Mouse (Mus musculus): Measurements from ENCODE around the gene Akr1b8. TPM values are rescaled to one million over a fixed set of nuclear protein-coding genes. Genes with fewer than 3 reads are reported as not detected.
"Not testable (repeated sequence)": the region's sequence is repeated elsewhere in the genome, so short reads cannot be mapped to it uniquely, and the experiment has no call there.

Gene Akr1b8
- polyA plus RNA-seq, 1 experiment = 95.1 TPM

DNA sequence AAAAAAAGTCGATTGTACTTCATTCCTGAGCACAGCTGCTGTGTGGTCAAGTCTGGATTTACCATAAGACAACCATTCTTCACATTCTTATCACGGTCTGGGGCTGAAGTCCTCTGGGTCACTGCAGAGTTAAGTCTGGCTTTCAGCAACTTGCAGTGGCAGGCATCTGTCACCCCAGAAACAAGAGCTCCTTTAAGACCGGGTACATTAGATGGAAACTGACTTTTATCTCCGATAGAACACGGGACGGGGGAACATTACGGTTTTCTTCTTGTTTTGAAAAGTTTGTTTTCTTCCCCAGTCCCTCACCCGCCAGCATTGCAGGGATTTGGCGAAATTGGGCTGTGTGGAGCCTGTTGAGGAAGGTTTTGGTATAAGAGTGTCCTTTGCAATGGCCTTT, 1.9 kb downstream of the Akr1b8 start:
- Histone ChIP-seq H3K79me3 (ENCODE audit: low read depth) (no peaks in the 10 kb centered on the region), H3K36me3 (ENCODE audit: control insufficient read depth, insufficient read depth) (peaks cover 36% of the 10 kb centered on the region), H3K79me2 (ENCODE audit: control insufficient read depth, insufficient read depth) (peaks cover 22% of the 10 kb centered on the region), H3K4me3 (ENCODE audit: insufficient read depth, poor library complexity, severe bottlenecking) (no peak overlapping the region), H3ac (ENCODE audit: control insufficient read depth, insufficient read length, low read depth) (no peak overlapping the region), H3K27me3 (ENCODE audit: control insufficient read depth, insufficient read depth, insufficient read length) (no peaks in the 10 kb centered on the region)
- no peak for TF ChIP-seq MYOG (IDR thresholded peaks at IDR 0.05; ENCODE audit: control insufficient read depth, extremely low read depth, insufficient read length)
- no peak for TF ChIP-seq MAX (IDR thresholded peaks at IDR 0.05)

DNA sequence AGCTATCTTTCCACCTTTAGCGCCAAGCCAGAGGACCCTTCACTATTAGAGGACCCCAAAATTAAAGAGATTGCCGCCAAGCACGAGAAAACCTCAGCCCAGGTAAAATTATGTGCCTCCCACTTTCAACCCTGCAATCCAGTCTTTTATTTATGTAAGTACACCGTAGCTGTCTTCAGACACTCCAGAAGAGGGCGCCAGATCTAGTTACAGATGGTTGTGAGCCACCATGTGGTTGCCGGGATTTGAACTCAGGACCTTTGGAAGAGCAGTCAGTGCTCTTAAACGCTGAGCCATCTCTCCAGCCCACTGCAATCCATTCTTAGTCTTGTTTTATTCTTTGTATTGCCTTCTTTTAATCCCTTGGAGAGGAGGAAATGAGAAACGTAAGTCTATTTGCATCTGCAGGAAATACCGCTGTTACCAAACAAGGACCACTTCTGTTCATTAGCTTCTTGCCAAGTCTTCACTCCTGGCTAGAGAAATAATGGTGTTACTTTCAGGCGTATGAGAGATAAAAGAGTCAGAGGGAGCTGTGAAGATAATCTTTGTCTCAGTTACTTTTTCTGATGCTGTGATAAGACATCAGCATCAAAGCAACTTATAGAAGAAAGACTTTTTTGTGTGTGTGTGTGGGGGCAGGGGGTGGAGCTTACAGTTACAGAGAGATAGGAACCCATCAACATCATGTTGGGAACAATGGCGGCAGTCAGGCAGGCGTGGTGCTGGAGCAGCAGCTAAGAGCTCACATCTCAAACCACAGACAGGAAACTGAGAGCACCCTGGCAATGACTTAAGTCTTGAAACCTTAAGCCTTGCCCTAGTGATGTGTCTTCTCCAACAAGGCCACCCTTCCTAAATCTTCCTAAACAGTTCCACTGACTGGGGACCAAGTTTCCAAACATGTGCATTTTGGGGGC, 10.6 kb downstream of the Akr1b8 start:
- TF ChIP-seq MYOD1 (IDR thresholded peaks at IDR 0.05; ENCODE audit: control insufficient read depth, insufficient read length, low read depth) (no peak), CEBPB (IDR thresholded peaks at IDR 0.05; ENCODE audit: low read depth) (no peak), MAX (IDR thresholded peaks at IDR 0.05) (no peak), MYOG (IDR thresholded peaks at IDR 0.05; ENCODE audit: control insufficient read depth, extremely low read depth, insufficient read length) (no peak), CTCF (IDR thresholded peaks at IDR 0.05; ENCODE audit: control insufficient read depth, insufficient read depth, insufficient read length) (no peak), FOSL1 (IDR thresholded peaks at IDR 0.05; ENCODE audit: insufficient read depth, low read length, poor library complexity, severe bottlenecking) (no peak), USF1 (IDR thresholded peaks at IDR 0.05; ENCODE audit: low read depth) (no peak)
- H3ac ChIP-seq (ENCODE audit: control insufficient read depth, insufficient read length, low read depth) = no peak overlapping the region
- H3K4me3 ChIP-seq (ENCODE audit: insufficient read depth, poor library complexity, severe bottlenecking) = no peak overlapping the region
- H3K79me2 ChIP-seq (ENCODE audit: control insufficient read depth, insufficient read depth) = no peaks in the 10 kb centered on the region
- H3K79me3 ChIP-seq (ENCODE audit: low read depth) = no peaks in the 10 kb centered on the region
- no peaks in the 10 kb centered on the region for H3K27me3 ChIP-seq (ENCODE audit: control insufficient read depth, insufficient read depth, insufficient read length)
- H3K36me3 ChIP-seq (ENCODE audit: control insufficient read depth, insufficient read depth) = peaks cover 41% of the 10 kb centered on the region

DNA sequence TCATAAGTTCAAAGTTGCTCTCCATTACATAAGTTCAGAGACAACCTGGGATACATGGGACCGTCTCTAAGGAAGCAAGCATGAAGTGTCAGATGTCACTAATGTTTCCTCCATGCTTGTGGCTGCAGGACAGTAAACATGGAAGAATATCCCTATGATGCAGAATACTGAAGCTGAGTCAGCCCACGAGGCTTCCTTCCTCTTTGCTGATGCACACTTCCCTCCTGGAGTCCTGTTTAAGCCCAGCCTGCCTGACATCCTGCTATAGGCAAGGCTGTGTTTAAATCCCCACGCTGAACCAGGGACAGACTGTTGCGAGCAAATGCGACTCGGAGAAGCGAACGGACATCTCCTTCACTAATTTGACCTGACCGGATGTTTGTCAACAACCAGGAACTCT, 14.1 kb downstream of the Akr1b8 start:
- Histone ChIP-seq H3K27me3 (ENCODE audit: control insufficient read depth, insufficient read depth, insufficient read length) (no peaks in the 10 kb centered on the region), H3K4me3 (ENCODE audit: insufficient read depth, poor library complexity, severe bottlenecking) (no peak overlapping the region), H3K79me3 (ENCODE audit: low read depth) (no peaks in the 10 kb centered on the region), H3ac (ENCODE audit: control insufficient read depth, insufficient read length, low read depth) (no peak overlapping the region), H3K36me3 (ENCODE audit: control insufficient read depth, insufficient read depth) (peaks cover 23% of the 10 kb centered on the region), H3K79me2 (ENCODE audit: control insufficient read depth, insufficient read depth) (no peaks in the 10 kb centered on the region)
- TF ChIP-seq FOSL1 (IDR thresholded peaks at IDR 0.05; ENCODE audit: insufficient read depth, low read length, poor library complexity, severe bottlenecking) (no peak), CTCF (IDR thresholded peaks at IDR 0.05; ENCODE audit: control insufficient read depth, insufficient read depth, insufficient read length) (no peak), MYOG (IDR thresholded peaks at IDR 0.05; ENCODE audit: control insufficient read depth, extremely low read depth, insufficient read length) (no peak)

DNA sequence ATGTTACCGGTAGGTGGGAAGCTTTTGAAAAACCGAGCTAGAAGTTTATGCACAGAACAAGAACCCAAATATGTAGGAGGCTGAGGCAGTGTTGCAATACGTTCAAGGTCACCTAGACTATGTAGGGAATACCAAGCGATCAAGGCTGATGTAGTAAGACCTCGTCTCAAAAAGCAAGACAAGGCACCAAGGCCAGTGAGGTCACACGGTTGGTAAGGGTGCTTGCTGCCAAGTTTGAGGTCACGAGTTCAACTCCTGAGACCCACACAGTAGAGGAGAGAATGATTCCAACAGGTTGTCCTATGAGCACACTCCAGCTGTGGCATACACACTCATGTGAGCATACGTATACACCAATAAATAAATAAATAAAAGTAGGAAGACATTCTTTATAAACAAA, 16.2 kb downstream of the Akr1b8 start:
- Histone ChIP-seq H3K27me3 (ENCODE audit: control insufficient read depth, insufficient read depth, insufficient read length) (no peaks in the 10 kb centered on the region), H3K79me2 (ENCODE audit: control insufficient read depth, insufficient read depth) (no peaks in the 10 kb centered on the region), H3K79me3 (ENCODE audit: low read depth) (no peaks in the 10 kb centered on the region), H3K4me3 (ENCODE audit: insufficient read depth, poor library complexity, severe bottlenecking) (no peak overlapping the region), H3ac (ENCODE audit: control insufficient read depth, insufficient read length, low read depth) (no peak overlapping the region), H3K36me3 (ENCODE audit: control insufficient read depth, insufficient read depth) (peaks cover 15% of the 10 kb centered on the region)
- TF ChIP-seq CTCF (IDR thresholded peaks at IDR 0.05; ENCODE audit: control insufficient read depth, insufficient read depth, insufficient read length) (no peak), MAX (IDR thresholded peaks at IDR 0.05) (no peak), MYOD1 (IDR thresholded peaks at IDR 0.05; ENCODE audit: control insufficient read depth, insufficient read length, low read depth) (no peak), CEBPB (IDR thresholded peaks at IDR 0.05; ENCODE audit: low read depth) (no peak), FOSL1 (IDR thresholded peaks at IDR 0.05; ENCODE audit: insufficient read depth, low read length, poor library complexity, severe bottlenecking) (no peak), MYOG (IDR thresholded peaks at IDR 0.05; ENCODE audit: control insufficient read depth, extremely low read depth, insufficient read length) (no peak), USF1 (IDR thresholded peaks at IDR 0.05; ENCODE audit: low read depth) (no peak)

DNA sequence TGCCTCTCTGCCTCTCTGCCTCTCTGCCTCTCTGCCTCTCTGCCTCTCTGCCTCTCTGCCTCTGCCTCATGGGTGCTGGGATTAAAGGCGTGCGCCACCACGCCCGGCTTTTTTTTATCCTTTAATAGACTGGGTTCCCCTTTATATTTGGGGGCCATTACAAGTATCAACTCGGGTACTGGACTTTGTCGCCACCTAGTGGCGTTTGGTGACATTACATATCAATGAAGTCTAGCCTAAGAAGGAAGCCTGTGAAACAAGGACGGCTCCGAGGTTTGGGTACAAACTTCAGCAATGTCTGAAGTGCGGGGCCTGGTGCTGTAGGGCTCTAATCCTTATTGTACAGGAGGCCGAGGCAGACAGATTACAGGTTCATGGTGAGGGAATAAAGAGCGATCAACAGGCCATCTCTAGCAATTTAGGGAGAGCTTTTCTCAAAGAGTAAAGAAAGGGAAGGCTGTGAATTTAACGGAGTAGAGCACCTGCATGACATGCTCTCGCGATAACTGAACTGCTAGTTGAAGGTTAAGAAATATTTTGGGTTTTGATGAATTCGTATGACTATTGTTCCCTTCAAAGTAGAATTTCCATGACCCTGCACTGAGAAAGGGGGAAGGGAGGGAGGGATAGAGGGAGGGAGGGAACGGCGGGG, 17.9 kb downstream of the Akr1b8 start:
- peaks cover 11% of the 10 kb centered on the region for H3K36me3 ChIP-seq (ENCODE audit: control insufficient read depth, insufficient read depth)
- no peak overlapping the region for H3K4me3 ChIP-seq (ENCODE audit: insufficient read depth, poor library complexity, severe bottlenecking)
- peak overlapping the region; percentile 56 for H3ac ChIP-seq (ENCODE audit: control insufficient read depth, insufficient read length, low read depth)
- no peaks in the 10 kb centered on the region for H3K79me3 ChIP-seq (ENCODE audit: low read depth)
- TF ChIP-seq CTCF (IDR thresholded peaks at IDR 0.05; ENCODE audit: control insufficient read depth, insufficient read depth, insufficient read length) = peak; percentile 12
- TF ChIP-seq CEBPB (IDR thresholded peaks at IDR 0.05; ENCODE audit: low read depth) = no peak
- no peaks in the 10 kb centered on the region for H3K79me2 ChIP-seq (ENCODE audit: control insufficient read depth, insufficient read depth)
- no peaks in the 10 kb centered on the region for H3K27me3 ChIP-seq (ENCODE audit: control insufficient read depth, insufficient read depth, insufficient read length)

DNA sequence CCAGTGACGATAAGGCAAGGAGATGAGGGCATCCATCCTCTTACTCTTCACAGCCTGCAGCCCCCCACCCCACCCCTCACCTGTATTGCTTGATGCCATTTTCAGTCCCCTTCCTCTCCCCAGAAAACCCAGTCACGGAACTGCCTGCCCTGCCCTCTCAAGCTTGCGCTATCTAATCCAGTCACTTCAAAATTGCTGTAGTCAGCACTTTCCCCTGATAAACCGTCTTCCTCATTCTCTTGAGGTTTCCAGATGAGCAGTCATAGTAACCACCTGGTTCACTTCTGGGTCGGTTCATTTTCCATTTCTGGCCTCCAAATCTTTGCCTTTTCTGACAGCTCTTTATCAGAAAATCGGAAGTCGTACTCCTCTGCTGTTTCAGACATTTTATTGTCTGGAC, 19.9 kb downstream of the Akr1b8 start:
- Histone ChIP-seq H3K27me3 (ENCODE audit: control insufficient read depth, insufficient read depth, insufficient read length) (no peaks in the 10 kb centered on the region), H3K36me3 (ENCODE audit: control insufficient read depth, insufficient read depth) (no peaks in the 10 kb centered on the region), H3K4me3 (ENCODE audit: insufficient read depth, poor library complexity, severe bottlenecking) (no peak overlapping the region), H3K79me3 (ENCODE audit: low read depth) (no peaks in the 10 kb centered on the region), H3ac (ENCODE audit: control insufficient read depth, insufficient read length, low read depth) (no peak overlapping the region), H3K79me2 (ENCODE audit: control insufficient read depth, insufficient read depth) (no peaks in the 10 kb centered on the region)
- no peak for TF ChIP-seq MYOD1 (IDR thresholded peaks at IDR 0.05; ENCODE audit: control insufficient read depth, insufficient read length, low read depth)
- no peak for TF ChIP-seq USF1 (IDR thresholded peaks at IDR 0.05; ENCODE audit: low read depth)

DNA sequence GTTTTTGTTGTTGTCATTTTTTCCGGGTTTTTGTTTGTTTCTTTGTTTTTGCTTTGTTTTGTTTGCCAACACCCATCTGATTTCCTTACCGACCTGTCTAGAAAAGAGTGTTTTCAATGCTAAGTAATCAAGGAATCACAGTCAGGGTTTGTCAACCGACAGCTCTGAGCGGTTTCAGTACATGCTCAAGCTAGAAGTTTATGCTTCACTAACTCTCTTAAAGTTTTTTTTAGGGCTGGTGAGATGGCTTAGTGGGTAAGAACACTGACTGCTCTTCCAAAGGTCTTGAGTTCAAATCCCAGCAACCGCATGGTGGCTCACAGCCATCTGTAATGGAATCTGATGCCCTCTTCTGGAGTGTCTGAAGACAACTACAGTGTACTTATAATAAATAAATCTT, 22.0 kb downstream of the Akr1b8 start:
- H3K36me3 ChIP-seq (ENCODE audit: control insufficient read depth, insufficient read depth); H3ac ChIP-seq (ENCODE audit: control insufficient read depth, insufficient read length, low read depth); H3K79me2 ChIP-seq (ENCODE audit: control insufficient read depth, insufficient read depth); H3K4me3 ChIP-seq (ENCODE audit: insufficient read depth, poor library complexity, severe bottlenecking); H3K27me3 ChIP-seq (ENCODE audit: control insufficient read depth, insufficient read depth, insufficient read length); H3K79me3 ChIP-seq (ENCODE audit: low read depth): not testable (repeated sequence)

Data from C2C12 (cell line).